Mouse (Mus musculus) lung, postnatal 0 days (tissue): ENCODE measurements at regions not wholly inside any gene's neighbourhood (a gene's known extent, or its start where the extent isn't known, plus 50 kb on each side); places are given as distances from the start of the nearest gene placed in this dataset.

ENCODE experiments used
- ATAC-seq: fragments of 200-750 bp; cut with Nextera tagmentation; 2 replicates; pipeline ENCODE4 v1.8.0; 2017; ENCODE audit warnings: moderate library complexity
- DNase-seq: peaks from one replicate; pipeline ENCODE4 v3.0.0-alpha.2; 2016; ENCODE audit warnings: low spot score
- H3K27ac ChIP-seq: fragments of 300-500 bp; sonication (generic); 2 replicates; pipeline ENCODE4 v1.5.1; 2014; ENCODE audit warnings: antibody characterized with exemption, mild to moderate bottlenecking, low read length, mixed read lengths
- H3K27me3 ChIP-seq: fragments of 300-500 bp; sonication (generic); replicated peaks from 2 replicates; pipeline ENCODE4 v1.6.1; 2014; ENCODE audit warnings: low read length, mixed read lengths; ENCODE audit not compliant: insufficient read depth
- H3K36me3 ChIP-seq: fragments of 300-500 bp; sonication (generic); 2 replicates; pipeline ENCODE4 v1.6.1; 2014; ENCODE audit warnings: low read length, mixed read lengths; ENCODE audit not compliant: insufficient read depth
- H3K4me1 ChIP-seq: fragments of 300-500 bp; sonication (generic); 2 replicates; pipeline ENCODE4 v1.6.1; 2014; ENCODE audit warnings: antibody characterized with exemption, low read depth, low read length, mixed read lengths; ENCODE audit not compliant: insufficient read depth
- H3K4me2 ChIP-seq: fragments of 300-500 bp; sonication (generic); replicated peaks from 2 replicates; pipeline ENCODE4 v1.6.1; 2014; ENCODE audit warnings: low read depth, mild to moderate bottlenecking, low read length, moderate library complexity, mixed read lengths
- H3K4me3 ChIP-seq: fragments of 300-500 bp; sonication (generic); 2 replicates; pipeline ENCODE4 v1.5.1; 2014; ENCODE audit warnings: low read depth, low read length
- H3K9ac ChIP-seq: fragments of 300-500 bp; sonication (generic); replicated peaks from 2 replicates; pipeline ENCODE4 v1.6.1; 2014; ENCODE audit warnings: low read depth, mild to moderate bottlenecking
- H3K9me3 ChIP-seq: fragments of 300-500 bp; sonication (generic); 2 replicates; pipeline ENCODE4 v1.6.1; 2016; ENCODE audit warnings: low read length, mixed read lengths
- CTCF ChIP-seq: IDR thresholded peaks from 2 replicates; pipeline ENCODE4 v1.5.1; 2016; ENCODE audit warnings: antibody characterized with exemption, mild to moderate bottlenecking
- EP300 ChIP-seq: IDR thresholded peaks from 2 replicates; pipeline ENCODE4 v1.6.1; 2016; ENCODE audit warnings: antibody characterized with exemption, mild to moderate bottlenecking, control low read depth
- WGBS: fragments of 180-500 bp; shearing (Covaris S2); extraction: QIAGEN DNeasy Blood & Tissue Kit; methylation state at CpG from one replicate; pipeline ENCODE4 v1.1.7; 2014; 5-methylcytosine and 5-hydroxymethylcytosine counted together

DNA sequence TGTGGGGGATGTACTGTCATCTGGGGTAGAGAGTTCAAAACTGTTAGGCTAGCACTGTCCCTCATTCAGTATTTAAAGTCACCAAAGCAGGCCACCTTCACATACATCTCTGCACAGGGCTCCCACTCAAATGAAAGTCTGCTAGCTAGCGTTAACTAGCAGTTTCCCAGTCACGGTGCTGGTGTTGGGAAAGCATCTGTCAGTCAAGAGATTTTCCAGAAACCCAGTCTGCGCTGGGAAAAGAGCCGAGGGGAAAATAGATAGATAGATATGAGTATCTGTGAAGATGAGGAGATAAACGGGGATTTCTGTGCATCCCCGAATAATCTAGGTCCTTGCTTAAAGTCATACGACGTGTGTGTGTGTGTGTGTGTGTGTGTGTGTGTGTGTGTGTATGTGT, 110.6 kb downstream of the Gadd45g start:
- H3K36me3 ChIP-seq: no peaks in the 10 kb centered on the region
- peaks cover 2% of the 10 kb centered on the region; the same call in 1 of the 2 replicates for H3K4me1 ChIP-seq
- H3K4me2 ChIP-seq: no peak overlapping the region
- DNase-seq: no peak
- H3K9ac ChIP-seq: no peak overlapping the region
- H3K27ac ChIP-seq: no peak overlapping the region
- no peak for TF ChIP-seq CTCF
- TF ChIP-seq EP300: no peak
- H3K4me3 ChIP-seq: no peak overlapping the region
- no peak for ATAC-seq
- WGBS: 76% methylated on average over 8 of the region's 8 CpGs
- no peaks in the 10 kb centered on the region for H3K9me3 ChIP-seq
- no peaks in the 10 kb centered on the region for H3K27me3 ChIP-seq

- Histone ChIP-seq H3K4me3 (no peak overlapping the region), H3K9ac (no peak overlapping the region), H3K9me3 (no peaks in the 10 kb centered on the region), H3K4me2 (no peak overlapping the region), H3K4me1 (peaks cover 16% of the 10 kb centered on the region), H3K36me3 (no peaks in the 10 kb centered on the region), H3K27ac (no peak overlapping the region), H3K27me3 (no peaks in the 10 kb centered on the region)
- 67% methylated on average over 8 of the region's 8 CpGs for WGBS
- DNase-seq (no peak), ATAC-seq (no peak)
- no peak for TF ChIP-seq CTCF
- no peak for TF ChIP-seq EP300
These were observed 113.1 kb downstream of the Gadd45g start for GRCm38 (mm10) chr13:51959591-51959990.

GRCm38 (mm10) chr13:51960262-51960661, 113.8 kb downstream of the Gadd45g start:
- H3K4me1 ChIP-seq: peaks cover 20% of the 10 kb centered on the region
- no peak overlapping the region for H3K4me2 ChIP-seq
- no peak for ATAC-seq
- DNase-seq: no peak
- no peaks in the 10 kb centered on the region for H3K27me3 ChIP-seq
- H3K9me3 ChIP-seq: no peaks in the 10 kb centered on the region
- no peak overlapping the region for H3K4me3 ChIP-seq
- WGBS: 60% methylated on average over 4 of the region's 4 CpGs
- no peak for TF ChIP-seq EP300
- TF ChIP-seq CTCF: no peak
- H3K9ac ChIP-seq: no peak overlapping the region
- no peaks in the 10 kb centered on the region for H3K36me3 ChIP-seq
- no peak overlapping the region for H3K27ac ChIP-seq

DNA sequence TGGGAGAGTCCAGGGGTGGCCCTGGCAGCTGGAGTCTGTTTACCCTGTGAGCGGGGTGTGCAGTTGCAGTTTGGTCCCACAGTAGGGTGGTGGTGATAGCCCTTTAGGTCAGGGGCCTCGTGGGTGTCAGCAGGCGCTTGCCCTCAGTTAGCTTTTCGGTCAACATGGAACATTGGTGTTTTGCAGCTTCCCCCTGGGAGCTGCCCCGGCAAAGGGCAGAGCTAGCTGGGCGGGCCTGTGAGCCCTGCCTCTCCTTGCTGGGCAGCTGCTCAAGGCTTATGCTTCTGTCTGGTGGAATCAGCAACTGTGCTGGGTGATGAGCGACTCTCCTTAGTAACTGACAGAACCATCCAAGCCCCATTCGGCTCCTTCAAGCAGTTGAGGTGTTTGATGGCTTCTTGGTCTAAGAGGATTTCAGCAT, 115.7 kb downstream of the Gadd45g start:
- Histone ChIP-seq H3K27ac (peak overlapping the region; percentile 57), H3K9me3 (no peaks in the 10 kb centered on the region), H3K27me3 (no peaks in the 10 kb centered on the region), H3K36me3 (no peaks in the 10 kb centered on the region), H3K4me3 (no peak overlapping the region), H3K4me2 (no peak overlapping the region), H3K9ac (no peak overlapping the region), H3K4me1 (peaks cover 20% of the 10 kb centered on the region)
- peak; percentile 27; the same call in 1 of the 2 replicates for ATAC-seq
- 45% methylated on average over 8 of the region's 8 CpGs for WGBS
- DNase-seq: peak; percentile 21
- no peak for TF ChIP-seq CTCF
- 0 out of 2 replicates have a peak, but pooled peaks have one; percentile 15 for TF ChIP-seq EP300

DNA sequence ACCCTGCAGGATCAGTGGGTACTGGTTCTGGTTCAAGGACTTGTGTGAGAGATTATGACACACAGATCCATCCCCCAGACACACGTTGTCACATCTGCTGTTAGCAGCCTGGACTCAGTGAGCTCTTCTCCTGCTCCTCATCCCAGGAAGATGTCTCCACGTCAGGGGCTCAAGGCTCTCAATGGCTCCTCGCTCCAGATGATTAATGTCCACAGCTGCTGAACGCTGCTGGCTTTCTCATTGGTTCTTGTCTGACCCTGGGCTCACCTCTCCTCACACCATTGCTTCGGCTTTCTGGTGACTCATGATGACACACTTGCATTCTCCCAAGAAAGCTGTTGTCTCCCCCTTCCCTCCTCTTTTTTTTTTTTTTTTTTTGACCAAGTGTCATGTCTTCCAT, 116.2 kb downstream of the Gadd45g start:
- H3K4me3 ChIP-seq: no peak overlapping the region
- H3K9me3 ChIP-seq: no peaks in the 10 kb centered on the region
- H3K36me3 ChIP-seq: no peaks in the 10 kb centered on the region
- 0 out of 2 replicates have a peak overlapping the region, but pooled peaks have one; percentile 57 for H3K27ac ChIP-seq
- WGBS: 40% methylated on average over 5 of the region's 5 CpGs
- no peak for TF ChIP-seq CTCF
- no peak for TF ChIP-seq EP300
- H3K27me3 ChIP-seq: no peaks in the 10 kb centered on the region
- H3K4me1 ChIP-seq: peaks cover 20% of the 10 kb centered on the region
- no peak overlapping the region for H3K4me2 ChIP-seq
- H3K9ac ChIP-seq: no peak overlapping the region
- DNase-seq (peak; percentile 58), ATAC-seq (peak; percentile 17)

GRCm38 (mm10) chr13:51963966-51964365, 117.5 kb downstream of the Gadd45g start:
- Histone ChIP-seq H3K4me3 (no peak overlapping the region), H3K27me3 (no peaks in the 10 kb centered on the region), H3K9ac (no peak overlapping the region), H3K4me1 (peaks cover 20% of the 10 kb centered on the region), H3K4me2 (no peak overlapping the region), H3K9me3 (no peaks in the 10 kb centered on the region), H3K36me3 (no peaks in the 10 kb centered on the region), H3K27ac (peak overlapping the region; percentile 80)
- 35% methylated on average over 6 of the region's 6 CpGs for WGBS
- ATAC-seq (no peak), DNase-seq (no peak)
- TF ChIP-seq EP300: no peak
- TF ChIP-seq CTCF: no peak

DNA sequence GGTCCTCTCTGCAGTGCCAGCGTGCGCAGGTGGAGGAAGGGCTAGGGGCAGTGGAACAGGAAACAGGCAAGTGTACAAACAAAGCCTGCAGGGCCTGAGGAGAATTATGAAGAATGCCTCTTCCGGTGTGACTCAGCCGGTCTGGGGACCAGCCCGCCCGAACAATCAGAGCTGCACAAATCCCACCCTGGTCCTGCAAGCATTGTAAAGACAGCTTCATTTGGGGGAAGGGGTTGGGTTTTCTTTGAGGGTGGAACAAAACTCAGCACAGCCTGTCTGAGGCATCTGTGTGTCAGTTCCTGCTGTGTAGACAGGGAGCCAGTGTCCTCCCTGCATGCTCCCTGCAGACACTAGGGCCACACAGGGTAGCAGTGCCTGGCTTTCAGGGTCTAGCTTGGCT, 117.9 kb downstream of the Gadd45g start:
- Histone ChIP-seq H3K9ac (no peak overlapping the region), H3K4me3 (no peak overlapping the region), H3K36me3 (no peaks in the 10 kb centered on the region), H3K4me2 (no peak overlapping the region), H3K27me3 (no peaks in the 10 kb centered on the region), H3K4me1 (peaks cover 20% of the 10 kb centered on the region), H3K9me3 (no peaks in the 10 kb centered on the region), H3K27ac (peak overlapping the region; percentile 80)
- peak; percentile 80 for ATAC-seq
- TF ChIP-seq CTCF (no peak), EP300 (peak; percentile 89)
- DNase-seq: peak; percentile 83
- WGBS: 28% methylated on average over 6 of the region's 6 CpGs
